In the genomic region with DNA sequence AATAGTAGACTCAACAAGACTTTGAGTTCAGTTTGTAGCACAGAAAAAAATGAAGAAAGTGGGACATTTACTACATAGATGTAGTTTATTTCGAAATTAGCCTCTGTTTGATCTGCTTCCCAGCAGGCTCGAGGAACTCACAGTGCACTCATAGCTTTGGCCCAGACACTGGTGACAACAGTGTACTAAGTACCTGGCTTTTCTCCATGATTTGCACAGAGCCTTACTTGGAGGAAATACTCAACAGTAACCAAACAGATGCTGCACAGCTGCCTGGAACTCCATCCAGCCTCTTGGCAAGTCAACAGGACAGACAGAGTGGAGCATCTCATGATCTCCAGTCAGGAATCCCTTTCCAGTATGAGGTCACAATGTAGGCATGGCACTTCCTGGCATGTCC, we compare ENCODE assay signal across 12 mouse cellular contexts.
DNase-seq lines count a peak whose midpoint lies in the region; ATAC-seq and TF ChIP-seq lines count a peak whose summit lies in the region.
"Had no signal": no experiment of that assay in that cellular context is flagged by ENCODE, and none has a peak within 500 bp of the region (broad histone marks: within the 10 kb centered on the region; RNA-seq: fewer than 3 reads in every experiment).

No protein-coding gene starts in this region.

- peak; percentile 74; the same call in 1 of the 2 replicates for ATAC-seq in stomach, postnatal 0 days (ENCODE audit: low FRiP score, low TSS enrichment)
- no peak for ATAC-seq in forebrain, postnatal 0 days
- ATAC-seq in kidney, embryonic 15.5 days (replicated peaks; ENCODE audit: low FRiP score): no peak

- TF ChIP-seq EP300 in stomach, postnatal 0 days (optimal IDR thresholded peaks at IDR 0.05): no peak

- WGBS in stomach, postnatal 0 days: 43% methylated on average over 2 of the region's 2 CpGs
- WGBS in forebrain, postnatal 0 days: 79% methylated on average over 2 of the region's 2 CpGs
- 76% methylated on average over 2 of the region's 2 CpGs for WGBS in kidney, embryonic 15.5 days

- no peaks in the 10 kb centered on the region for H3K36me3 ChIP-seq in stomach, postnatal 0 days (ENCODE audit: control insufficient read depth, insufficient read depth, low read length)
- H3K36me3 ChIP-seq in forebrain, postnatal 0 days (ENCODE audit: insufficient read depth): no peaks in the 10 kb centered on the region
- no peaks in the 10 kb centered on the region for H3K36me3 ChIP-seq in kidney, embryonic 15.5 days
- H3K36me3 ChIP-seq: embryonic facial prominence, embryonic 13.5 days; hindbrain, embryonic 13.5 days had no signal

- no peaks in the 10 kb centered on the region for H3K4me1 ChIP-seq in stomach, postnatal 0 days (replicated peaks; ENCODE audit: control insufficient read depth, insufficient read depth)
- H3K4me1 ChIP-seq in forebrain, postnatal 0 days (ENCODE audit: insufficient read depth): no peaks in the 10 kb centered on the region
- H3K4me1 ChIP-seq in kidney, embryonic 15.5 days: no peaks in the 10 kb centered on the region
- H3K4me1 ChIP-seq: embryonic facial prominence, embryonic 13.5 days had no signal

- no peak overlapping the region for H3K27ac ChIP-seq in stomach, postnatal 0 days (replicated peaks)
- no peak overlapping the region for H3K27ac ChIP-seq in forebrain, postnatal 0 days (ENCODE audit: low read depth, low read length)
- no peak overlapping the region for H3K27ac ChIP-seq in kidney, embryonic 15.5 days
- H3K27ac ChIP-seq: embryonic facial prominence, embryonic 13.5 days; hindbrain, embryonic 13.5 days had no signal

- DNase-seq in ovary, postnatal 14 days (ENCODE audit: low spot score): peak; percentile 20
- DNase-seq in ovary, postnatal 36 days (ENCODE audit: low spot score): no peak
- DNase-seq in heart, adult 8-10 months (ENCODE audit: low spot score): peak; percentile 61
- peak; percentile 31 to 61 for DNase-seq in lung, adult 18-20 months
- peak; percentile 16 for DNase-seq in stomach, postnatal 0 days (ENCODE audit: low spot score)
- DNase-seq in forebrain, postnatal 0 days: no peak
- DNase-seq in retina, embryonic 14.5 days (ENCODE audit: low spot score): no peak
- DNase-seq: cerebellum, adult 9-11 months; kidney, postnatal 36 days had no signal

- H3K27me3 ChIP-seq in stomach, postnatal 0 days (ENCODE audit: control insufficient read depth, insufficient read depth, low read length): no peaks in the 10 kb centered on the region
- H3K27me3 ChIP-seq in forebrain, postnatal 0 days (ENCODE audit: insufficient read depth, low read length): no peaks in the 10 kb centered on the region
- no peaks in the 10 kb centered on the region for H3K27me3 ChIP-seq in kidney, embryonic 15.5 days
- H3K27me3 ChIP-seq: embryonic facial prominence, embryonic 13.5 days; hindbrain, embryonic 13.5 days had no signal

- H3K4me2 ChIP-seq in stomach, postnatal 0 days (replicated peaks; ENCODE audit: low read depth): no peak overlapping the region
- H3K4me2 ChIP-seq in forebrain, postnatal 0 days (ENCODE audit: low read depth): no peak overlapping the region
- no peak overlapping the region for H3K4me2 ChIP-seq in kidney, embryonic 15.5 days
- H3K4me2 ChIP-seq: embryonic facial prominence, embryonic 13.5 days; hindbrain, embryonic 13.5 days had no signal

- no peak overlapping the region for H3K4me3 ChIP-seq in stomach, postnatal 0 days (ENCODE audit: low read depth, low read length)
- H3K4me3 ChIP-seq in forebrain, postnatal 0 days (ENCODE audit: low read depth, low read length): no peak overlapping the region
- H3K4me3 ChIP-seq in kidney, embryonic 15.5 days (replicated peaks): no peak overlapping the region
- H3K4me3 ChIP-seq: embryonic facial prominence, embryonic 13.5 days; hindbrain, embryonic 13.5 days had no signal

- no peaks in the 10 kb centered on the region for H3K9me3 ChIP-seq in stomach, postnatal 0 days (ENCODE audit: control insufficient read depth, low read length)
- no peaks in the 10 kb centered on the region for H3K9me3 ChIP-seq in forebrain, postnatal 0 days (ENCODE audit: low read length)
- no peaks in the 10 kb centered on the region for H3K9me3 ChIP-seq in kidney, embryonic 15.5 days (replicated peaks)
- H3K9me3 ChIP-seq: embryonic facial prominence, embryonic 13.5 days; hindbrain, embryonic 13.5 days had no signal

- TF ChIP-seq CTCF in stomach, postnatal 0 days (IDR thresholded peaks at IDR 0.05; ENCODE audit: low read depth): no peak
- no peak for TF ChIP-seq CTCF in forebrain, postnatal 0 days (IDR thresholded peaks at IDR 0.05; ENCODE audit: low read depth)

- H3K9ac ChIP-seq in stomach, postnatal 0 days (ENCODE audit: low read length): no peak overlapping the region
- H3K9ac ChIP-seq in forebrain, postnatal 0 days: no peak overlapping the region
- H3K9ac ChIP-seq in kidney, embryonic 15.5 days: no peak overlapping the region
- H3K9ac ChIP-seq: embryonic facial prominence, embryonic 13.5 days; hindbrain, embryonic 13.5 days had no signal

Comparison
In these comparisons a context has a peak if more than half of its experiments do, and no peak if none do; other contexts are left out.
1. DNase-seq: peak in ovary, postnatal 14 days (single experiment), heart, adult 8-10 months (single experiment), lung, adult 18-20 months (2 of 2) and stomach, postnatal 0 days (single experiment); none in ovary, postnatal 36 days (single experiment), forebrain, postnatal 0 days (single experiment) and retina, embryonic 14.5 days (single experiment).